Mouse (Mus musculus) spleen, adult 2 months (tissue): Measurements from ENCODE around the gene Sntg2.

ENCODE experiments used
- CTCF ChIP-seq: fragments of 200-500 bp; IDR thresholded peaks from 2 replicates; pipeline ENCODE4 v1.5.1; 2011; ENCODE audit warnings: mild to moderate bottlenecking, inconsistent platforms; ENCODE audit not compliant: insufficient read depth, insufficient read length, insufficient replicate concordance; ENCODE audit errors: extremely low read depth
- POLR2A ChIP-seq: fragments of 200-500 bp; IDR thresholded peaks from 2 replicates; pipeline ENCODE4 v1.6.1; 2011; ENCODE audit warnings: low read depth, low read length, inconsistent platforms

DNA sequence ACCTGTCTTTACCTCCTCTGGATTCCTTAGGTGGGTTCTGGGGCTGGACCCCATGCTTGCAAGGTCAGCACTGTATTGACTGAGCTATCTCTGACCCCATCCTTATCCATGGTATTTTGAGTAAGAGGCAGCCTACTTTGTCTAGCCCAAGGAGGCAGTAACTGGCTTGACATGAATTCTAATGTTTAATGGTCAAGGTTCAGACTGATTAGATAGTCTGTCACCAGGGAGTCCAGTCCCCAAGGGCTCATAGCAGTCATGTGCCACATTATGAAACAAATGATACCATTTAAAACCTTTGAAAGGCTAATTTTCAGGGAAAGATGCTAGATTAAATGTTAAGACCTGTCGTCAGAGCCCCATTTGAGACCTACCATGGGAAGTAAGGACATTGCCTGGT is 174.9 kb downstream of the Sntg2 start:
- no peak for TF ChIP-seq CTCF
- no peak for TF ChIP-seq POLR2A
